Mouse (Mus musculus): ENCODE data around the gene Nf2. TPM values are rescaled to one million over a fixed set of nuclear protein-coding genes. Genes with fewer than 3 reads are reported as not detected.

Nf2 gene
- polyA plus RNA-seq, 1 experiment from 2014 or later: 16.0 TPM

- no peak for ATAC-seq
- peaks cover 74% of the 10 kb centered on the region for H3K36me3 ChIP-seq (ENCODE audit: control insufficient read depth, insufficient read depth)
- no peaks in the 10 kb centered on the region for H3K4me1 ChIP-seq (replicated peaks; ENCODE audit: control insufficient read depth, insufficient read depth, low read length)
- no peak overlapping the region for H3K27ac ChIP-seq (ENCODE audit: low read depth, low read length)
- TF ChIP-seq CTCF (IDR thresholded peaks at IDR 0.05; ENCODE audit: low read depth): no peak
- no peaks in the 10 kb centered on the region for H3K9me3 ChIP-seq (ENCODE audit: control insufficient read depth)
- H3K4me2 ChIP-seq (replicated peaks; ENCODE audit: low read depth): no peak overlapping the region
- no peak overlapping the region for H3K4me3 ChIP-seq (ENCODE audit: low read depth, low read length)
- H3K27me3 ChIP-seq (replicated peaks; ENCODE audit: control insufficient read depth, insufficient read depth, low read length): no peaks in the 10 kb centered on the region
- over 99% methylated on average over 5 of the region's 5 CpGs for WGBS
- H3K9ac ChIP-seq (ENCODE audit: low read depth, low read length): no peak overlapping the region
Measured at GRCm38 (mm10) chr11:4789691-4790090, 59.6 kb downstream of the Nf2 start.

DNA sequence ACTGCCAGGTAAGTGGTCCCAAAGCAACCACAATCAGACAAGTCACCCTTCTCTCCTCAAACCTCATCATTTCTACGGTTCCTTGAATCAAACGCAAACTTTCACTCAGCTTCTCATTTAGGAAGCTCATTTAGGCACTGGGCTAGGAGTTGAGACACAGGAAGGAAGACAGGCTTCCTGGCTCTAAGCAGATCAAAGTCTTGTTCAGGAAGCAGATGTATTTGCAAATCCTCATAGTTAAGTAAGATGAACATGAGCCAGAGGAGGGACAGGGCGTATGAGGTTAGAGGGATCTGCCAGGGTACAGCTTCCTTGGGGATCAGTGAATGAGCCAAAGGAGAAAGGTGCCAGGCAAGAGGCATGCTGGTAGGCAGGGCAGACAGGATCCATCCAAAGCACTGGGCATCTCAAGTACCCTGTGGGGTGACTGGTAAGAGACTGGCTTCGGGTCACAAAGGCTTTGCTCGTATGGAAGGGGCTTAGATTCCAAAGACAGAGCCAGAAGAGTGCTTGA, 64.7 kb downstream of the Nf2 start:
- Histone ChIP-seq H3K9me3 (ENCODE audit: control insufficient read depth) (no peaks in the 10 kb centered on the region), H3K27me3 (replicated peaks; ENCODE audit: control insufficient read depth, insufficient read depth, low read length) (no peaks in the 10 kb centered on the region), H3K4me3 (ENCODE audit: low read depth, low read length) (no peak overlapping the region), H3K9ac (ENCODE audit: low read depth, low read length) (no peak overlapping the region), H3K4me1 (replicated peaks; ENCODE audit: control insufficient read depth, insufficient read depth, low read length) (no peaks in the 10 kb centered on the region), H3K27ac (ENCODE audit: low read depth, low read length) (no peak overlapping the region), H3K36me3 (ENCODE audit: control insufficient read depth, insufficient read depth) (peaks cover 55% of the 10 kb centered on the region), H3K4me2 (replicated peaks; ENCODE audit: low read depth) (no peak overlapping the region)
- ATAC-seq: no peak
- TF ChIP-seq CTCF (IDR thresholded peaks at IDR 0.05; ENCODE audit: low read depth): no peak
- WGBS: 75% methylated on average over 5 of the region's 5 CpGs

DNA sequence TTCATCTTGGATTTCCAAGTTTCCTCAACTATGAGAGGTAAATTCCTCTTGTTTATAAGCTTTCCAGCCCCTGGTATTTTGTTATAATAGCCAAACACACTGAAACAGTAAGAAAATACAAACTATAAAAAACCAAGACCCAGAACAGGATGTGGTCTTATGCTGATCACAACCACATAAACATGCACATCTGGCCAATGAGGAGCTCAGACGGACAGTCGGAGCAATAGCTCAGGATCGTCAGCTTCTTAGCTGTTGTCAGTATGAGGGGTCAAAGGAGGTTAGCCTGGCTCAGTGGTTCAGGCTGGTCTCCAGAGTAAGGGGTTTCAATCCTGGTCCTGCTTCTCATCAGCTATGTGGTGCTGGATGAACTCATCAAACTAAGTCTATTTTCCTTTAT, 66.2 kb downstream of the Nf2 start:
- H3K4me3 ChIP-seq (ENCODE audit: low read depth, low read length): no peak overlapping the region
- 93% methylated on average over 3 of the region's 3 CpGs for WGBS
- H3K27me3 ChIP-seq (replicated peaks; ENCODE audit: control insufficient read depth, insufficient read depth, low read length): no peaks in the 10 kb centered on the region
- no peak overlapping the region for H3K4me2 ChIP-seq (replicated peaks; ENCODE audit: low read depth)
- TF ChIP-seq CTCF (IDR thresholded peaks at IDR 0.05; ENCODE audit: low read depth): no peak
- ATAC-seq: no peak
- H3K4me1 ChIP-seq (replicated peaks; ENCODE audit: control insufficient read depth, insufficient read depth, low read length): no peaks in the 10 kb centered on the region
- no peak overlapping the region for H3K27ac ChIP-seq (ENCODE audit: low read depth, low read length)
- H3K9ac ChIP-seq (ENCODE audit: low read depth, low read length): no peak overlapping the region
- H3K9me3 ChIP-seq (ENCODE audit: control insufficient read depth): no peaks in the 10 kb centered on the region
- H3K36me3 ChIP-seq (ENCODE audit: control insufficient read depth, insufficient read depth): peaks cover 51% of the 10 kb centered on the region

DNA sequence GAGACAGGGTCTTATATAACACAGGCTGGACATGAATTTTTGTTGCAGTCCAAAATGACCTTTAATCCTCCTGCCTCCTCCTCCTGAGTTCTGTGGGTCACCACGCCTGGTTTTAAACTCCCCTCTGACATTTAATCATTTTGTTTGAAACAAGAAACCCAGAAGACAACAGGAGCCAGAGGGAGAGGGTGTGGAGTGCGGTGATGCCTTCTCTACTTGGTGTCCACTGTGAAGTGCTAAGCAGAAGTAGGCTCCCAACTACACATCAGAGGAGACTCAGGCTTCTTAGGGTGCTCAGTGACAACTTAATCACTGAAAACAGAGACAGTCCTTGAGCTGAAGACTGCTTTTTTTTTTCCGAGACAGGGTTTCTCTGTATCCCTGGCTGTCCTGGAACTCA, 68.4 kb downstream of the Nf2 start:
- no peak overlapping the region for H3K4me2 ChIP-seq (replicated peaks; ENCODE audit: low read depth)
- no peaks in the 10 kb centered on the region for H3K27me3 ChIP-seq (replicated peaks; ENCODE audit: control insufficient read depth, insufficient read depth, low read length)
- H3K9me3 ChIP-seq (ENCODE audit: control insufficient read depth): no peaks in the 10 kb centered on the region
- H3K27ac ChIP-seq (ENCODE audit: low read depth, low read length): no peak overlapping the region
- no peak overlapping the region for H3K9ac ChIP-seq (ENCODE audit: low read depth, low read length)
- H3K4me1 ChIP-seq (replicated peaks; ENCODE audit: control insufficient read depth, insufficient read depth, low read length): no peaks in the 10 kb centered on the region
- no peak for ATAC-seq
- H3K4me3 ChIP-seq (ENCODE audit: low read depth, low read length): no peak overlapping the region
- WGBS: 76% methylated on average over 3 of the region's 3 CpGs
- peaks cover 46% of the 10 kb centered on the region for H3K36me3 ChIP-seq (ENCODE audit: control insufficient read depth, insufficient read depth)
- no peak for TF ChIP-seq CTCF (IDR thresholded peaks at IDR 0.05; ENCODE audit: low read depth)

- Histone ChIP-seq H3K36me3 (ENCODE audit: control insufficient read depth, insufficient read depth) (peaks cover 40% of the 10 kb centered on the region), H3K27me3 (replicated peaks; ENCODE audit: control insufficient read depth, insufficient read depth, low read length) (no peaks in the 10 kb centered on the region), H3K4me1 (replicated peaks; ENCODE audit: control insufficient read depth, insufficient read depth, low read length) (no peaks in the 10 kb centered on the region), H3K4me2 (replicated peaks; ENCODE audit: low read depth) (no peak overlapping the region), H3K9ac (ENCODE audit: low read depth, low read length) (no peak overlapping the region), H3K9me3 (ENCODE audit: control insufficient read depth) (no peaks in the 10 kb centered on the region), H3K27ac (ENCODE audit: low read depth, low read length) (no peak overlapping the region), H3K4me3 (ENCODE audit: low read depth, low read length) (no peak overlapping the region)
- 35% methylated on average over 3 of the region's 3 CpGs for WGBS
- ATAC-seq: no peak
- TF ChIP-seq CTCF (IDR thresholded peaks at IDR 0.05; ENCODE audit: low read depth): peak; percentile 74
Measured at GRCm38 (mm10) chr11:4772925-4773324, 76.4 kb downstream of the Nf2 start.

DNA sequence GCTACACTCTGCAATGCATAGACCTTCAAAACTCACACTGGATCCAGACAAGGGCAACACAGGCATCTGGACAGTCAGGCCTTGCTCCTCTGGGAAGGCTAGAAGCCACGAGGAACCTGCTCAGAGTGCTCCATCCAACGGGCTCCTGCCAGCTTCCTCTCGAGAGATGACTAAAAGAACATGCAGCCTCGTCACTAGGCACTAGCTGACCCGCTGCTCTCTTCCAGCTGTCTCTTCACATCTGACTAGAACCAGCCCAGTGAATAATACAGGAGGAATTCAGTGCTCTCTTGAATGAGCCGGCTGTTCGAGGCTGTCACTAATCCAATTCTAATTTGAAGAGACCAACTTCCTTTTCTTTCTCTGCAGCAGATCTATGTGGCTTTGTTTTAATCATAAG, 77.6 kb downstream of the Nf2 start:
- Histone ChIP-seq H3K4me2 (replicated peaks; ENCODE audit: low read depth) (no peak overlapping the region), H3K27ac (ENCODE audit: low read depth, low read length) (no peak overlapping the region), H3K9ac (ENCODE audit: low read depth, low read length) (no peak overlapping the region), H3K4me1 (replicated peaks; ENCODE audit: control insufficient read depth, insufficient read depth, low read length) (no peaks in the 10 kb centered on the region), H3K4me3 (ENCODE audit: low read depth, low read length) (no peak overlapping the region), H3K36me3 (ENCODE audit: control insufficient read depth, insufficient read depth) (peaks cover 30% of the 10 kb centered on the region), H3K27me3 (replicated peaks; ENCODE audit: control insufficient read depth, insufficient read depth, low read length) (no peaks in the 10 kb centered on the region), H3K9me3 (ENCODE audit: control insufficient read depth) (no peaks in the 10 kb centered on the region)
- WGBS: 65% methylated on average over 7 of the region's 7 CpGs
- ATAC-seq: no peak
- no peak for TF ChIP-seq CTCF (IDR thresholded peaks at IDR 0.05; ENCODE audit: low read depth)

DNA sequence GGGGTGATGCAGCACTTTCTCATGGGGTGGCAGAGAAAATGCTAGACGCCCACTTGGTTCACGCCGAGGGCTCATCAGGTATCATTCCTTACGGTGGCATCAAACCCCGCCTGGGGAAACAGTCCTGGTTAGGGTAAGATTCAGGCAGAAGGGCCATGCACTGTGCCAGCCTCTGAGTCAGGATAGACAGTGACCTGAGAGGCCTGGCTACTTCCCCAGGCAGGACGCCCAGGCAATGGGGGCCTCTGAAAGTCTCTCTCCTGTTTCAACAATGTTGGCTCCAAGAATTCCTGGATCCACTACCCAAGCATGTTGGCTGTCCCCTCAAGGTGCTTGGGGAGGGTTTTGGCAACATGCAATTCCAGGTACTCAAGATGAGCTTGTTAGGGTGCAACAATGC, 79.5 kb downstream of the Nf2 start:
- H3K9ac ChIP-seq (ENCODE audit: low read depth, low read length): no peak overlapping the region
- no peak overlapping the region for H3K4me2 ChIP-seq (replicated peaks; ENCODE audit: low read depth)
- peaks cover 25% of the 10 kb centered on the region for H3K36me3 ChIP-seq (ENCODE audit: control insufficient read depth, insufficient read depth)
- no peak overlapping the region for H3K4me3 ChIP-seq (ENCODE audit: low read depth, low read length)
- no peaks in the 10 kb centered on the region for H3K9me3 ChIP-seq (ENCODE audit: control insufficient read depth)
- WGBS: 92% methylated on average over 6 of the region's 6 CpGs
- H3K4me1 ChIP-seq (replicated peaks; ENCODE audit: control insufficient read depth, insufficient read depth, low read length): no peaks in the 10 kb centered on the region
- ATAC-seq: no peak
- no peak overlapping the region for H3K27ac ChIP-seq (ENCODE audit: low read depth, low read length)
- no peaks in the 10 kb centered on the region for H3K27me3 ChIP-seq (replicated peaks; ENCODE audit: control insufficient read depth, insufficient read depth, low read length)
- no peak for TF ChIP-seq CTCF (IDR thresholded peaks at IDR 0.05; ENCODE audit: low read depth)

Data from intestine, postnatal 0 days (tissue).